Mouse (Mus musculus) heart, embryonic 10.5 days (tissue): ENCODE data around the gene Cdk19. TPM values are rescaled to one million over a fixed set of nuclear protein-coding genes. Genes with fewer than 3 reads are reported as not detected.

Experiments
- DNase-seq: peaks from one replicate; pipeline ENCODE4 v3.0.0-alpha.2; 2017; ENCODE audit warnings: low spot score
- H3K27ac ChIP-seq: fragments of 300-500 bp; sonication (generic); 2 replicates; pipeline ENCODE4 v1.5.1; 2016; ENCODE audit warnings: mild to moderate bottlenecking
- H3K27me3 ChIP-seq: fragments of 300-500 bp; sonication (generic); 2 replicates; pipeline ENCODE4 v1.6.1; 2016; ENCODE audit warnings: mild to moderate bottlenecking; ENCODE audit not compliant: poor library complexity, insufficient read depth, severe bottlenecking
- H3K36me3 ChIP-seq: fragments of 300-500 bp; sonication (generic); 2 replicates; pipeline ENCODE4 v1.6.1; 2016; ENCODE audit warnings: mild to moderate bottlenecking, moderate library complexity
- H3K4me1 ChIP-seq: fragments of 300-500 bp; sonication (generic); 2 replicates; pipeline ENCODE4 v1.6.1; 2016; ENCODE audit warnings: mild to moderate bottlenecking
- H3K4me3 ChIP-seq: fragments of 300-500 bp; sonication (generic); 2 replicates; pipeline ENCODE4 v1.5.1; 2016; ENCODE audit warnings: mild to moderate bottlenecking, moderate library complexity
- H3K9me3 ChIP-seq: fragments of 300-500 bp; sonication (generic); 2 replicates; pipeline ENCODE4 v1.6.1; 2016; ENCODE audit warnings: mild to moderate bottlenecking, moderate library complexity
- WGBS: fragments of 180-500 bp; shearing (Covaris S2); methylation state at CpG from one replicate; pipeline ENCODE4 v1.1.7; 2016; 5-methylcytosine and 5-hydroxymethylcytosine counted together
- polyA plus RNA-seq: library from polyadenylated mRNA; unstranded; fragments of >200 nt; fragmentation: Nextera tagmentation; extraction: Ambion mirVana; gene quantifications from 2 replicates; pipeline ENCODE4 v1.2.1, GENCODE M21; 2016

Gene Cdk19
- polyA plus RNA-seq, 1 experiment from 2014 or later, result 5.2 TPM

DNA sequence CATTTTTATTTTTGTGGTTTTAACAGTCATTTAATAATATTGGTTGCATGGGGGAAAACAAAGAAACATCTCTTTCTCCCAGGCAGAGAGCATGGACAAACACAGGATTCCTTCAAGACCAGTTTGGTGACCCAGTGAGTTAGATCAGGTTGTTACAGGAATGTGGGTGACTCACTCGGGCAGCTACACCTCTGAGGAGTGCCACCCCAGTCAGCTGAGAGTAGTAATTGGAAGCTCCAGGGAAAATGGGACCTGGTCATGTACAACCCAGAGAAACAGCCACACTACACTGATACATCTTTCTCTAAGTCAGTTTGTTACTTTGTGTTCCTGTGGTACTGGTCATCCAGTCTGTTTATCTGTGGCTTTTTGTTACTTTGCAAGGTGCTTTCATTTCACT is 40.3 kb downstream of the Cdk19 start:
- 69% methylated on average over 1 of the region's 1 CpGs for WGBS

DNA sequence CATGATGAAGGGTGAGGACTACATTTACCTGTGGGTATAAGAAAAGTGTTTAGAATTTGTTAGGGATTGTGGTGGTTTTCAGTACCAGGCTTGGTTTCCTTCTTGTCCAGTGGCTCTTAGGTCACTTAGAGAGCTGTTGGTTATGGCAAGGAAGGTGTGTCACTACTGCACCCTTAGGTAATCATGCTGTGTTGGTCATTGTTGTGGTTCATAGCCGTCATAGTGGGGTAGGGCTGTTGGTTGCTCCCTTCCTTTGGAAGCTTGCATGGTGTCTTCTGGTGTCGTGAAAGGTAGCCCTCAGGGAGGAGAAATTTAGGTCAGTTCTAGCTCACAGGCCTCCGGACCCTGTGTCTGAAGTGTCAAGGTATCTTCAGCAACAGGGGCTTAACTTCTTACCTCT is 46.0 kb downstream of the Cdk19 start:
- Histone ChIP-seq H3K4me3 (no peak overlapping the region), H3K27me3 (no peaks in the 10 kb centered on the region), H3K9me3 (no peaks in the 10 kb centered on the region), H3K4me1 (no peaks in the 10 kb centered on the region), H3K36me3 (no peaks in the 10 kb centered on the region), H3K27ac (no peak overlapping the region)
- DNase-seq, result no peak
- 87% methylated on average over 3 of the region's 3 CpGs for WGBS

More for the DNA sequence above, 40.3 kb downstream of the Cdk19 start:
- DNase-seq, result no peak
- no peaks in the 10 kb centered on the region for H3K9me3 ChIP-seq
- no peak overlapping the region for H3K27ac ChIP-seq
- H3K4me3 ChIP-seq, result no peak overlapping the region
- no peaks in the 10 kb centered on the region for H3K27me3 ChIP-seq
- no peaks in the 10 kb centered on the region for H3K36me3 ChIP-seq
- 0 out of 2 replicates have a peak, but pooled peaks cover 5% of the 10 kb centered on the region for H3K4me1 ChIP-seq

DNA sequence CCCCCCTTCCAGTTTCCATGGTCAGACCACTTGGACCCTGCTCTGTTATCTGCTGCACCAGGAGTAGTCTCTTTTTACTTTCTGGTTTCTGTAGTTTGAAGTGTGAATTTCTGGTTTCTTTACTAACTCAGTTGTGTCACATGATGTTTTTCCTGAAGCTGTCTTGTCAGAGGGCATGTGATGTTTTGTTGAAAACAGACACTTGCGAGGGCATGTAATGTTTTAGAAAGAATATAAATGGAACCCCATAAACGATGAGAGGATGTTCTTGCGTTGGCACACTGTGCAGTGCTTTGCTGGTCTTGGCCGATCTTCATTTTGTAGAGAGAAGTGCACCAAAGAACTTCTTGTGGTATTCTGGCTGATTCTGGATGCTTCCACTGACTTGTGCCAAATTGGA is 46.8 kb downstream of the Cdk19 start:
- H3K27me3 ChIP-seq, result no peaks in the 10 kb centered on the region
- H3K27ac ChIP-seq, result no peak overlapping the region
- H3K9me3 ChIP-seq, result no peaks in the 10 kb centered on the region
- H3K36me3 ChIP-seq, result no peaks in the 10 kb centered on the region
- WGBS, result 87% methylated on average over 4 of the region's 4 CpGs
- H3K4me3 ChIP-seq, result no peak overlapping the region
- DNase-seq, result no peak
- no peaks in the 10 kb centered on the region for H3K4me1 ChIP-seq

DNA sequence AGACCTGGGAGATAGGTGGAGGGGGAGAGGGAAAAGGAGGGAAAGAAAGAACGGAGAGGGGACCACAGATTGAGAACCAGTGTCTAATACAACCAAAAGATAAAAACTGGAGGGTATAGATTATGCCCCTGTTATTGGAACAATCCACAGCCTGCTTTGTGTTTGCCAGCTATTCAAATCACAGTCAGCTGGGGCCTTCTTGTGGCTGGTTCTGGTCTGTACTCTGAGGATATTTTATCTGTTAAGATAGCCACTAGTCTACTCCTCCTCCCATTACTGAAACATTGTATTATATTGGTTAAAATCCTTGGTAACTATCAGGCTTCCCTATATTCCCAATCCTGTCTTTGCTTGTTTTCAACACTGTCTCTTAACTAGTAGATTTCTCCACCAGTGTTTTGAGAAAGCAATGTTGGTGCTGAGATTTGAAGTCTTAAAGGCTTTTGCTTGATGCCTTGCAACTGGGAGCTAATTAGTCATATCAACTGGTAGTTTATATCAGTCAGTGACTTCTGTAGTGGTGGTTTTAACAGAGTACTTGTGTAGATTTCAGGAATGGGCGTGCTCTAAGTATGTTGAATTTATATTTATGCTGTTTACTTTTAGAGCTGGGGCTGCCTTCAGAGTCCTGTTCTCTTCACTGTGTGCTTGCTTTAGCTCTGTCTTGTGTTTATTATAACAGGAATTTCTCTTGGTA is 54.2 kb downstream of the Cdk19 start:
- Histone ChIP-seq H3K4me1 (no peaks in the 10 kb centered on the region), H3K36me3 (peaks cover 9% of the 10 kb centered on the region; the same call in 1 of the 2 replicates), H3K27ac (no peak overlapping the region), H3K4me3 (no peak overlapping the region), H3K9me3 (no peaks in the 10 kb centered on the region), H3K27me3 (no peaks in the 10 kb centered on the region)
- WGBS, result 83% methylated on average over 2 of the region's 2 CpGs
- DNase-seq, result no peak

DNA sequence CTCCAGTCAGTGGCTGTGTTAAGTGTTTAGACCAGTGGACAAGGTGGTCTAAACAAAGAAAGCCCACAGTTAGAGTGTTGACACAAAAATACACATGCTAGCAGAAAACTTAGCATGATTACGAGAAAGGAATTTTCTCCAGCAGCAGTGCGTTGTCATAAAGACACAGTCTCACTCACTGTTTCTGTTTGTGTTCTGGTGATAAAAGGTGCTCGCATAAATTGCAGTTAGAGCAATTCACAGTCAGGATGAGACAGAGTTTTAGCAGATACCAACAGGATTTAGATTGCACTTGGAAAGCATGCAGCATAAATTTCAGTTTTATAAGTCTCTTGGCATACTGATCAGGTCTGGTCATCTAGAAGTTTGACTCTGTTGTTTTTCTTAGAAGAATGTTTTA is 59.5 kb downstream of the Cdk19 start:
- Histone ChIP-seq H3K4me3 (no peak overlapping the region), H3K9me3 (no peaks in the 10 kb centered on the region), H3K4me1 (no peaks in the 10 kb centered on the region), H3K27ac (no peak overlapping the region), H3K27me3 (no peaks in the 10 kb centered on the region), H3K36me3 (peaks cover 10% of the 10 kb centered on the region; the same call in 1 of the 2 replicates)
- DNase-seq, result no peak
- WGBS, result 77% methylated on average over 3 of the region's 3 CpGs

DNA sequence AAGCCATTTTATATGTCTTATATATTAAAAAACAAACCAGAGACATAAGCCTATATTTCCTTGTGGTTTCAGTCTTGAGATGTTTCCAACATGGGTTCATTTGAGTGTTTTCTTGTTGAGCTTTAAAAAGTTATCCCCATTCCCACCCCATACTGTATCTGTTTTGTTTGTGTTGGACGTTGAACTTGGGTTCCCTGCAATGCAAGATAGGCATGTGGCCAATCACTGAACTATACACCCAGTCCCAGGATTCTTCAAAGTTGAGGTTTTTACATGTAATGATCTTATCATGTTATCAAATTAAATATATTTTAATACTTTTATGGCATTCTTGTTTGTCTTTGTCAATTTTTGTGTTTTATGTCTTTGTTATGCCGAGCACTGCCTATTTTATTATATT is 60.0 kb downstream of the Cdk19 start:
- H3K9me3 ChIP-seq, result no peaks in the 10 kb centered on the region
- no peak for DNase-seq
- no peak overlapping the region for H3K4me3 ChIP-seq
- peaks cover 10% of the 10 kb centered on the region; the same call in 1 of the 2 replicates for H3K36me3 ChIP-seq
- 75% methylated on average over 2 of the region's 2 CpGs for WGBS
- no peaks in the 10 kb centered on the region for H3K4me1 ChIP-seq
- no peaks in the 10 kb centered on the region for H3K27me3 ChIP-seq
- no peak overlapping the region for H3K27ac ChIP-seq

DNA sequence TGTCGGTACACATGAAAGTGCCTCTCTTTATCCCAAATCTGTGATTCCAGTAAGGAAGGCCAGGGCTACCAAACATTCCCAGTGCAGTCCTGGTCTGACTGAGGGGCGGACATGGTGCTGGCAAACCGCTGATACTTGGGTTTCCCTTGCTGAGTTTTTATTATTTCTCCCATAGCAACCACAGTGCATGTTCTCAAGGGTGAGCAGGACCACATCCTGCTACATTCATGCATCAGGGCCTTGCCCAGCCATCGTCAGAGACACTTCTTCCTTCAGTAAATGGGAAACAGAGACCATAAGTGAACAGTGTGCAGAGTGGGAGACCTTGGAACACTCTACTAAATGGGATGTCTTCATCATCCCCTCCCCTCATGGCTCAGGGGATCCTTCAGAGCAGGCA is 60.9 kb downstream of the Cdk19 start:
- Histone ChIP-seq H3K9me3 (no peaks in the 10 kb centered on the region), H3K27me3 (no peaks in the 10 kb centered on the region), H3K27ac (no peak overlapping the region), H3K4me1 (no peaks in the 10 kb centered on the region), H3K36me3 (peaks cover 9% of the 10 kb centered on the region; the same call in 1 of the 2 replicates), H3K4me3 (no peak overlapping the region)
- 76% methylated on average over 4 of the region's 4 CpGs for WGBS
- DNase-seq, result no peak

DNA sequence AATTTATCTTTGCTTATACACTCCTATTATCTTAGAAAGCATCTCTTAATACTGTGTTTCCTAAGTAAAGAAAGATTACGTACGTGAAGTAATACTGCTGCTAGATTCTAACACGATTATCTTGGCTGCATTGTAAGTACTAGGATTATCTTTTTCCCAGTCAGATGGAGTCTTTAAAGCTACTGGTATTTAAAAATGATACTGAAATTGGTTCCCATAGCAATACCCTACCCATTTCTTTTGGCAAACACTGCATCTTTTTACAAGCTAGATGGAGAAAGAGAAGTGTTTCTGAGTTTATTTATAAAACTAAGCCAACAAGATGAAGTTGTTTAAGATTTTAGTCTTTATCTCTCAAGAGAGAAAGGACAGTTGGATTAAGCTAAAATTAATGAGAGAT is 67.3 kb downstream of the Cdk19 start:
- Histone ChIP-seq H3K9me3 (no peaks in the 10 kb centered on the region), H3K27me3 (no peaks in the 10 kb centered on the region), H3K36me3 (peaks cover 5% of the 10 kb centered on the region; the same call in 1 of the 2 replicates), H3K4me1 (no peaks in the 10 kb centered on the region), H3K27ac (no peak overlapping the region), H3K4me3 (no peak overlapping the region)
- DNase-seq, result no peak
- WGBS, result 85% methylated on average over 3 of the region's 3 CpGs

DNA sequence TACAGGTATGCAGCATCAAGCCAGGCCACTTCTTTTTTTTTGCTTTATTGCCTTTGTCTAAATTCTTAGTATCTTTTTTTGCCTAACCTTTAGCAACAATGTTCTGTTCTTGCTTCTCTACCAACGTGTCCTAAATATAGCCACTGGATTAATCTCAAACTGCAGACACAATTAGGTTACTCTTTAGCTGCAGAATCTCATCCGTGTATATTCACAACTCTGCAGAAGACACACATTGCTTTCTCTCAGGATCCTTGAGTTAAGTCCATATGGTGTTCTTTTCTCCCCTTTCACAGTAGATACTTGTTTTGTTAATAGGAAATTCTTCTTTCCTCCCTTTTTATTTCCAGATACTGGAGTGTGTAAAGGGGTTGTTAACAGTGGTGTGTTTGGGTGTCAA is 70.0 kb downstream of the Cdk19 start:
- 76% methylated on average over 2 of the region's 2 CpGs for WGBS
- H3K4me3 ChIP-seq, result no peak overlapping the region
- no peak for DNase-seq
- H3K9me3 ChIP-seq, result no peaks in the 10 kb centered on the region
- no peak overlapping the region for H3K27ac ChIP-seq
- no peaks in the 10 kb centered on the region for H3K36me3 ChIP-seq
- no peaks in the 10 kb centered on the region for H3K4me1 ChIP-seq
- H3K27me3 ChIP-seq, result no peaks in the 10 kb centered on the region

DNA sequence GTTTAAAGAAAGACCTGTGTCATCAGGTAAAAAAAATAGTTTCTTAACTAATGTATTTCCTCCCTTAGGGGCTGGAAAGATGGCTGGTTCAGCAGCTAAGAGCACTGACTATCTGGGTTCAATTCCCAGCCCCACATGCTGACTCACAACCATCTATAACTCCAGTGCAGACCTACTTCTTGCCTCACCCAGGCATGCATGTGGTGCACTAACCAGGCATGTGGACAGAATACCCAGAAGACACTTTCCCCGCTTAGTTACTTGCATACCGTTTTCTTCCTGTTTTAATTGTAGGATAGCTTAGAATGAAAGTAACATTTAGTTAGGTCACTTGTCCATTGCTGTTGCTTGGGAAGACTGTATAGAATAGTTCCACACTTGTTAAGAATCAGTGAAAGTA is 72.0 kb downstream of the Cdk19 start:
- H3K4me1 ChIP-seq, result no peaks in the 10 kb centered on the region
- no peak overlapping the region for H3K4me3 ChIP-seq
- H3K27ac ChIP-seq, result no peak overlapping the region
- no peaks in the 10 kb centered on the region for H3K36me3 ChIP-seq
- 94% methylated on average over 2 of the region's 2 CpGs for WGBS
- H3K9me3 ChIP-seq, result no peaks in the 10 kb centered on the region
- H3K27me3 ChIP-seq, result no peaks in the 10 kb centered on the region
- no peak for DNase-seq

DNA sequence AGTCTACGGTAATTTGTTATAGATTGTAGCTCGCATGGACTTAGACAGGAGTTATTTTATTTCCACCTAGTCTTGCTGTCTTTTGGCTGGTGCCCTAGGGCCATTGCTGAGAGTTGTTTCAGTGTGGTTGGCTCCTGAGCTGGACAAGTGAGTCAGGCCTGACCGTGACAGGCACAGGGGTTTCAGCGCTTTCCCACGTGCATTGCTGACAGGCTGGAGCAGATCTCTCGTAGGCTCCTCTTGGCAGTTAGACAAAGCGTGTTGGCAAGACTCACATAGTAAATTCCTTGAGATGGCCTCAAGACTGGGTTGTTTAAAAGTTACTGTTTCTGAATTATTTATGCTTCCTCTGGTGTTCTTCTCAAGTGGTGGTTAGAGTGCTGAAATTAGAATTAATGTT is 77.6 kb downstream of the Cdk19 start:
- no peaks in the 10 kb centered on the region for H3K36me3 ChIP-seq
- H3K27me3 ChIP-seq, result no peaks in the 10 kb centered on the region
- H3K9me3 ChIP-seq, result no peaks in the 10 kb centered on the region
- WGBS, result 73% methylated on average over 7 of the region's 7 CpGs
- H3K4me3 ChIP-seq, result no peak overlapping the region
- no peak overlapping the region for H3K27ac ChIP-seq
- 0 out of 2 replicates have a peak, but pooled peaks cover 2% of the 10 kb centered on the region for H3K4me1 ChIP-seq
- no peak for DNase-seq

DNA sequence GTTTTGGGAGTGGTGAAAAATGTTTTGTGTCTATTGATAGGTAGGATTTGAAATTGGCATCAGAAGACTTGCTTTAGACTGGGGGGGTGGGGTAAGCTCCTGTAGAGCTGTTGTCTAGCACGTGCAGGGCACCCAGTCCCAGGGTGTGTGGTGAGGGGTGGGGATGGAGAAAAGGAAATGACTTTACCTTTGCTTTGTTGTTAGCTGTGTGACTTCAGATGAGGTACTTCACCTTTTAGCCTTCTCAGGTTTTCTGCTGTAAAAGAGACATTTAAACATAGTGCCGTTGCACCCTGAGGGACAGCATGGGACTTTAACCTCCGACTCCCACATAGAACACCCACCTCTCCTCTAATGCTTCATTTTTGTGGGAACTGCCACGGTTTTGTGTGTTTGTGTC is 80.5 kb downstream of the Cdk19 start:
- H3K4me1 ChIP-seq, result 0 out of 2 replicates have a peak, but pooled peaks cover 2% of the 10 kb centered on the region
- WGBS, result 75% methylated on average over 4 of the region's 4 CpGs
- H3K27me3 ChIP-seq, result no peaks in the 10 kb centered on the region
- no peaks in the 10 kb centered on the region for H3K9me3 ChIP-seq
- no peaks in the 10 kb centered on the region for H3K36me3 ChIP-seq
- H3K27ac ChIP-seq, result no peak overlapping the region
- H3K4me3 ChIP-seq, result no peak overlapping the region
- no peak for DNase-seq

DNA sequence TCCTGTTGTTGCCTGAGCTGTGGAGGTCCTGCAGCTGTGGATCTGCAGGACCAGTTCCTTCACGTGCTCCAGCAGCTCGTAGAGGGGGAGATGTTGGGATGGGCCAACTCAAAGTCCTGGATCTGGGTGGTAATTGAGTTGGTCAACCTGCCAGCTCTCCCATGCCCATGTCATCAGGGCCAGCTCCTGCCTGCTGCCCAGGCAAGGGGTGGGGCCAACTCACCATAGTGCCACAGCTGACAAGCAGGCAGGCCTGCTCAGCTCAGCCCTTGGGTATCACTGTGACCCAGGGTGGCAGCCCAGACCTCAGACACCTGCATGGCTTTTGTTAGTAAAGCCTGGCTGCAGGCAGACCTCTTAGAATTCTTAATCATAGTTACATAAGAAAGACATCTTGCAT is 81.3 kb downstream of the Cdk19 start:
- Histone ChIP-seq H3K9me3 (no peaks in the 10 kb centered on the region), H3K36me3 (no peaks in the 10 kb centered on the region), H3K27me3 (no peaks in the 10 kb centered on the region), H3K4me3 (no peak overlapping the region), H3K4me1 (peaks cover 10% of the 10 kb centered on the region), H3K27ac (no peak overlapping the region)
- DNase-seq, result no peak
- WGBS, result 75% methylated on average over 2 of the region's 2 CpGs

DNA sequence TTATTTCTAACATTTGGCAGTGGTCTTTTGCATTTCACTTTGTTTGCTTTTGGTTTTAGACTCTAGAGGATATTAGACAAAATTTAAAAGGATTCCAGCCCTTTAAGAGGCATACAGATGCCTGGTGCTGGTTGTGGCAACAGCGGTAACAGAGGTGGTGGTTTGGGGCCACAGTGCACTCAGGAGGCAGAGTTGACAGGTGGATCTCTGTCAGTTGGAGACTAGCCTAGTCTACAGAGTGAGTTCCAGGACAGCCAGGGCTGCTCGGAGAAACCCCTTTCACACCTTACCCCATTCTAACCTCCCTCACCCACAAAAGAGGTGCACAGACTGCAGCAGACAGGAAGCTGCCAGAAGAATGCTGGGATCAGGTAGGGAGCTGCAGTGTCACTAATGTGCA is 82.4 kb downstream of the Cdk19 start:
- Histone ChIP-seq H3K36me3 (no peaks in the 10 kb centered on the region), H3K4me3 (no peak overlapping the region), H3K27ac (no peak overlapping the region), H3K27me3 (no peaks in the 10 kb centered on the region), H3K9me3 (no peaks in the 10 kb centered on the region), H3K4me1 (peaks cover 15% of the 10 kb centered on the region)
- WGBS, result 84% methylated on average over 2 of the region's 2 CpGs
- DNase-seq, result no peak
